Mouse (Mus musculus) MEL (cell line): ENCODE results near the gene Rhog. TPM values are rescaled to one million over a fixed set of nuclear protein-coding genes. Genes with fewer than 3 reads are reported as not detected.

Experiments used
- DNase-seq: peaks from one replicate; pipeline ENCODE4 v3.0.0; 2011; ENCODE audit warnings: low read depth, low spot score
- H3K27ac ChIP-seq: 2 replicates; pipeline ENCODE4 v1.5.1; 2012; ENCODE audit warnings: low read depth, mild to moderate bottlenecking, control low read depth, low read length, moderate library complexity; ENCODE audit not compliant: control insufficient read depth
- H3K27me3 ChIP-seq, 2 experiments: fragments of 150-350 bp in 1 of 2; sonication (generic) in 1 of 2; 2 replicates each; pipeline ENCODE4 v1.6.1; 2012; ENCODE audit warnings: low read length in 2 of 2, mild to moderate bottlenecking in 2 of 2, improper control_type of control experiment in 1 of 2, moderate library complexity in 1 of 2; ENCODE audit not compliant: insufficient read depth in 2 of 2, control insufficient read depth in 1 of 2
- H3K36me3 ChIP-seq, 2 experiments: 2 replicates each; pipeline ENCODE4 v1.6.1; 2012 to 2014; ENCODE audit warnings: low read length in 2 of 2, improper control_type of control experiment in 1 of 2, inconsistent platforms in 1 of 2, mild to moderate bottlenecking in 1 of 2; ENCODE audit not compliant: insufficient read depth in 2 of 2, control insufficient read depth in 1 of 2
- H3K4me1 ChIP-seq, 2 experiments: fragments of 150-350 bp in 1 of 2; sonication (generic) in 1 of 2; 2 replicates each; pipeline ENCODE4 v1.6.1; 2012; ENCODE audit warnings: low read length in 2 of 2, improper control_type of control experiment in 1 of 2, mild to moderate bottlenecking in 1 of 2; ENCODE audit not compliant: insufficient read depth in 2 of 2, control insufficient read depth in 1 of 2
- H3K4me3 ChIP-seq, 2 experiments: fragments of 150-350 bp in 1 of 2; sonication (generic) in 1 of 2; 2 replicates each; pipeline ENCODE4 v1.5.1; 2012; ENCODE audit warnings: low read depth in 2 of 2, low read length in 2 of 2, mild to moderate bottlenecking in 2 of 2, moderate library complexity in 2 of 2, control low read depth in 1 of 2, improper control_type of control experiment in 1 of 2; ENCODE audit not compliant: control insufficient read depth in 1 of 2, insufficient read depth in 1 of 2
- H3K79me2 ChIP-seq: 2 replicates; pipeline ENCODE4 v1.6.1; 2012; ENCODE audit warnings: mild to moderate bottlenecking, low read length, moderate library complexity; ENCODE audit not compliant: control insufficient read depth, poor library complexity, insufficient read depth
- H3K9ac ChIP-seq: 2 replicates; pipeline ENCODE4 v1.6.1; 2012; ENCODE audit warnings: low read depth, mild to moderate bottlenecking, control low read depth, low read length, moderate library complexity; ENCODE audit not compliant: control insufficient read depth, poor library complexity, severe bottlenecking
- H3K9me3 ChIP-seq: fragments of 150-350 bp; sonication (generic); replicated peaks from 2 replicates; pipeline ENCODE4 v1.6.1; 2012; ENCODE audit warnings: mild to moderate bottlenecking, low read length, improper control_type of control experiment, moderate library complexity; ENCODE audit not compliant: insufficient read depth
- CHD1 ChIP-seq: IDR thresholded peaks from 2 replicates; pipeline ENCODE4 v1.6.1; 2012; ENCODE audit warnings: low read depth, mild to moderate bottlenecking, inconsistent platforms, low read length, improper control_type of control experiment
- CHD2 ChIP-seq: IDR thresholded peaks from 2 replicates; pipeline ENCODE4 v1.6.1; 2011; ENCODE audit warnings: low read length, improper control_type of control experiment
- CTCF ChIP-seq, 3 experiments: IDR thresholded peaks in 2 of 3; conservative IDR thresholded peaks in 1 of 3; 2 replicates each; pipeline ENCODE4 v1.5.1; 2011 to 2012; ENCODE audit warnings: low read length in 3 of 3, low read depth in 2 of 3, mild to moderate bottlenecking in 2 of 3, improper control_type of control experiment in 1 of 3, inconsistent platforms in 1 of 3, mixed read lengths in 1 of 3, moderate library complexity in 1 of 3; ENCODE audit not compliant: control insufficient read depth in 1 of 3, insufficient read depth in 1 of 3, poor library complexity in 1 of 3, severe bottlenecking in 1 of 3
- E2F4 ChIP-seq: IDR thresholded peaks from 2 replicates; pipeline ENCODE4 v1.6.1; 2011; ENCODE audit warnings: low read depth, low read length, improper control_type of control experiment, borderline replicate concordance
- ELF1 ChIP-seq: IDR thresholded peaks from 2 replicates; pipeline ENCODE4 v1.6.1; 2014; ENCODE audit warnings: low read depth, mild to moderate bottlenecking, inconsistent platforms, low read length, improper control_type of control experiment, moderate library complexity
- EP300 ChIP-seq, 2 experiments: IDR thresholded peaks; 2 replicates each; pipeline ENCODE4 v1.6.1; 2011; ENCODE audit warnings: improper control_type of control experiment in 2 of 2, low read length in 2 of 2, low read depth in 1 of 2, mild to moderate bottlenecking in 1 of 2
- GATA1 ChIP-seq: IDR thresholded peaks from 2 replicates; pipeline ENCODE4 v1.6.1; 2011; ENCODE audit warnings: low read depth, low read length, improper control_type of control experiment
- HCFC1 ChIP-seq: IDR thresholded peaks from 2 replicates; pipeline ENCODE4 v1.6.1; 2012; ENCODE audit warnings: low read depth, mild to moderate bottlenecking, inconsistent platforms, low read length, improper control_type of control experiment, moderate library complexity
- JUND ChIP-seq: IDR thresholded peaks from 2 replicates; pipeline ENCODE4 v1.6.1; 2011; ENCODE audit warnings: low read depth, mild to moderate bottlenecking, improper control_type of control experiment, low read length
- MAFK ChIP-seq: IDR thresholded peaks from 2 replicates; pipeline ENCODE4 v1.6.1; 2011; ENCODE audit warnings: low read depth, mild to moderate bottlenecking, low read length, improper control_type of control experiment, borderline replicate concordance
- MAX ChIP-seq: IDR thresholded peaks from 2 replicates; pipeline ENCODE4 v1.6.1; 2011; ENCODE audit warnings: low read length, improper control_type of control experiment
- MAZ ChIP-seq: IDR thresholded peaks from 2 replicates; pipeline ENCODE4 v1.6.1; 2012; ENCODE audit warnings: low read depth, mild to moderate bottlenecking, inconsistent platforms, low read length, improper control_type of control experiment
- MXI1 ChIP-seq: IDR thresholded peaks from 2 replicates; pipeline ENCODE4 v1.6.1; 2011; ENCODE audit warnings: mild to moderate bottlenecking, low read depth, low read length, improper control_type of control experiment
- MYB ChIP-seq: IDR thresholded peaks from 2 replicates; pipeline ENCODE4 v1.6.1; 2011; ENCODE audit warnings: mild to moderate bottlenecking, low read depth, low read length, improper control_type of control experiment
- MYC ChIP-seq: IDR thresholded peaks from 2 replicates; pipeline ENCODE4 v1.6.1; 2011; ENCODE audit warnings: low read depth, mild to moderate bottlenecking, low read length, improper control_type of control experiment, moderate library complexity
- NELFE ChIP-seq: IDR thresholded peaks from 2 replicates; pipeline ENCODE4 v1.6.1; 2011; ENCODE audit warnings: low read depth, low read length, improper control_type of control experiment
- NRF1 ChIP-seq: IDR thresholded peaks from 2 replicates; pipeline ENCODE4 v1.6.1; 2014; ENCODE audit warnings: low read depth, mild to moderate bottlenecking, inconsistent platforms, low read length, improper control_type of control experiment, moderate library complexity; ENCODE audit not compliant: poor library complexity, insufficient read depth, severe bottlenecking
- POLR2AphosphoS5 ChIP-seq: IDR thresholded peaks from 2 replicates; pipeline ENCODE4 v1.6.1; 2012; ENCODE audit warnings: low read depth, borderline replicate concordance, mild to moderate bottlenecking, inconsistent platforms, low read length, moderate library complexity, mixed read lengths
- RAD21 ChIP-seq: IDR thresholded peaks from 2 replicates; pipeline ENCODE4 v1.6.1; 2011; ENCODE audit warnings: mild to moderate bottlenecking, low read depth, low read length, improper control_type of control experiment
- RCOR1 ChIP-seq: IDR thresholded peaks from 2 replicates; pipeline ENCODE4 v1.6.1; 2012; ENCODE audit warnings: low read depth, mild to moderate bottlenecking, inconsistent platforms, low read length, improper control_type of control experiment
- SIN3A ChIP-seq: IDR thresholded peaks from 2 replicates; pipeline ENCODE4 v1.6.1; 2012; ENCODE audit warnings: low read length, improper control_type of control experiment, inconsistent platforms
- SMC3 ChIP-seq: IDR thresholded peaks from 2 replicates; pipeline ENCODE4 v1.6.1; 2011; ENCODE audit warnings: low read depth, low read length, improper control_type of control experiment
- TAL1 ChIP-seq: IDR thresholded peaks from 2 replicates; pipeline ENCODE4 v1.6.1; 2012; ENCODE audit warnings: mild to moderate bottlenecking, inconsistent platforms, low read length, moderate library complexity, mixed read lengths
- TBP ChIP-seq: IDR thresholded peaks from 2 replicates; pipeline ENCODE4 v1.8.0; 2011; ENCODE audit warnings: low read depth, low read length, improper control_type of control experiment
- UBTF ChIP-seq: IDR thresholded peaks from 2 replicates; pipeline ENCODE4 v1.6.1; 2012; ENCODE audit warnings: low read depth, mild to moderate bottlenecking, inconsistent platforms, low read length, improper control_type of control experiment, moderate library complexity, borderline replicate concordance; ENCODE audit not compliant: insufficient read depth
- USF1 ChIP-seq: IDR thresholded peaks from 2 replicates; pipeline ENCODE4 v1.6.1; 2014; ENCODE audit warnings: low read depth, mild to moderate bottlenecking, inconsistent platforms, low read length, improper control_type of control experiment, moderate library complexity
- USF2 ChIP-seq, 2 experiments: IDR thresholded peaks; 2 replicates each; pipeline ENCODE4 v1.6.1; 2011 to 2012; ENCODE audit warnings: improper control_type of control experiment in 2 of 2, low read length in 2 of 2, borderline replicate concordance in 1 of 2, inconsistent platforms in 1 of 2, low read depth in 1 of 2, mild to moderate bottlenecking in 1 of 2; ENCODE audit not compliant: insufficient read depth in 1 of 2
- ZC3H11A ChIP-seq: IDR thresholded peaks from 2 replicates; pipeline ENCODE4 v1.6.1; 2012; ENCODE audit warnings: low read depth, mild to moderate bottlenecking, inconsistent platforms, low read length, improper control_type of control experiment
- ZKSCAN1 ChIP-seq: IDR thresholded peaks from 2 replicates; pipeline ENCODE4 v1.6.1; 2012; ENCODE audit warnings: low read depth, mild to moderate bottlenecking, inconsistent platforms, low read length, improper control_type of control experiment, moderate library complexity
- ZMIZ1 ChIP-seq: IDR thresholded peaks from 2 replicates; pipeline ENCODE4 v1.6.1; 2012; ENCODE audit warnings: low read depth, mild to moderate bottlenecking, inconsistent platforms, low read length, improper control_type of control experiment, moderate library complexity
- ZNF384 ChIP-seq: IDR thresholded peaks from 2 replicates; pipeline ENCODE4 v1.6.1; 2012; ENCODE audit warnings: low read depth, mild to moderate bottlenecking, inconsistent platforms, low read length, improper control_type of control experiment
- polyA plus RNA-seq, 2 experiments: library from polyadenylated mRNA; stranded (reverse) in 1 of 2; unstranded in 1 of 2; fragments of >175 nt in 1 of 2; fragments of >200 nt in 1 of 2; gene quantifications; 2 replicates each; pipeline versions ENCODE4 v1.2.1 to v1.2.4; 2012; ENCODE audit warnings: low replicate concordance in 2 of 2, low read depth in 1 of 2; ENCODE audit not compliant: insufficient read length in 2 of 2, insufficient read depth in 1 of 2, missing spikeins in 1 of 2
- total RNA-seq: library from RNA; depleted of rRNA; stranded (reverse); fragments of 300-350 nt; gene quantifications from 2 replicates; pipeline ENCODE4 v1.2.3, GENCODE M21; 2012

The Rhog gene
- total and polyA plus RNA-seq, 3 experiments = 24.1 to 425 (median 347) TPM

GRCm38 (mm10) chr7:102256636-102257035 lies 782 bp upstream of the Rhog start:
- H3K9me3 ChIP-seq = no peaks in the 10 kb centered on the region
- no peaks in the 10 kb centered on the region for H3K79me2 ChIP-seq
- H3K27ac ChIP-seq = no peak overlapping the region
- no peak overlapping the region for H3K4me3 ChIP-seq
- H3K4me1 ChIP-seq = peaks cover 15 to 21% of the 10 kb centered on the region in 2 experiments
- no peak overlapping the region for H3K9ac ChIP-seq
- TF ChIP-seq USF1 (no peak), MAFK (peak; percentile 89), SIN3A (no peak), MYB (no peak), CHD1 (no peak)
- TF ChIP-seq, all 39 proteins: peak for 1
- DNase-seq = no peak
- Histone ChIP-seq H3K27me3 (no peaks in the 10 kb centered on the region), H3K36me3 (peaks cover 0 to 17% of the 10 kb centered on the region in 2 experiments; a peak in 2 of 4 replicates)

GRCm38 (mm10) chr7:102253631-102254030 lies 2.2 kb downstream of the Rhog start:
- peaks cover 14 to 23% of the 10 kb centered on the region in 2 experiments for H3K4me1 ChIP-seq
- peaks cover 0 to 21% of the 10 kb centered on the region in 2 experiments; a peak in 2 of 4 replicates for H3K36me3 ChIP-seq
- no peaks in the 10 kb centered on the region for H3K9me3 ChIP-seq
- peaks cover 23% of the 10 kb centered on the region for H3K79me2 ChIP-seq
- peak; percentile 70 for DNase-seq
- H3K4me3 ChIP-seq = peak overlapping the region; percentile 38 to 67
- H3K27me3 ChIP-seq = no peaks in the 10 kb centered on the region
- H3K27ac ChIP-seq = peak overlapping the region; percentile 59
- H3K9ac ChIP-seq = peak overlapping the region; percentile 56
- TF ChIP-seq SIN3A (peak; percentile 47; the same call in 1 of the 2 replicates), ELF1 (no peak), NRF1 (no peak), JUND (no peak), EP300 (IDR thresholded peaks at IDR 0.05; ENCODE audit: low read depth in 1 of 2, low read length in 2 of 2) (peak; percentile 62 to 68), CHD1 (no peak), SMC3 (no peak), ZMIZ1 (no peak), RCOR1 (no peak), UBTF (no peak), E2F4 (no peak), MYB (no peak), CHD2 (no peak), ZC3H11A (no peak), HCFC1 (no peak), ZNF384 (no peak), POLR2AphosphoS5 (no peak), MYC (no peak), ZKSCAN1 (no peak), TBP (no peak), USF1 (no peak), MAZ (no peak), MXI1 (no peak), MAX (no peak), TAL1 (peak; percentile 60), NELFE (no peak), GATA1 (peak; percentile 80), USF2 (IDR thresholded peaks at IDR 0.05; ENCODE audit: borderline replicate concordance in 1 of 2, insufficient read depth in 1 of 2, low read depth in 1 of 2, low read length in 2 of 2) (no peak), CTCF (IDR thresholded peaks at IDR 0.05 in 2 of 3, conservative IDR thresholded peaks at IDR 0.05 in 1 of 3; ENCODE audit: control insufficient read depth in 1 of 3, insufficient read depth in 1 of 3, low read depth in 2 of 3, low read length in 3 of 3, poor library complexity in 1 of 3, severe bottlenecking in 1 of 3) (no peak), RAD21 (no peak), MAFK (no peak)
